Mouse (Mus musculus) sigmoid colon, adult 10 weeks (tissue): Measurements from ENCODE around the gene Mfsd4b3. TPM values are rescaled to one million over a fixed set of nuclear protein-coding genes. Genes with fewer than 3 reads are reported as not detected.

ENCODE experiments used
- polyA plus RNA-seq: library from polyadenylated mRNA; stranded (reverse); fragments of 350-450 nt; fragmentation: Illumina TruSeq; extraction: RNeasy Lipid Tissue Mini Kit (QIAGEN cat#74804); gene quantifications from one replicate; pipeline ENCODE4 v1.2.3, GENCODE M21; 2014; ENCODE audit warnings: low read depth, low replicate concordance

Mfsd4b3 gene
- polyA plus RNA-seq: 3.8 TPM

GRCm38 (mm10) chr10:39959761-39960440 lies at the start of gene Mfsd4b3:
Gene Mfsd4b3 (minus strand): TSS chr10:39960153.

DNA sequence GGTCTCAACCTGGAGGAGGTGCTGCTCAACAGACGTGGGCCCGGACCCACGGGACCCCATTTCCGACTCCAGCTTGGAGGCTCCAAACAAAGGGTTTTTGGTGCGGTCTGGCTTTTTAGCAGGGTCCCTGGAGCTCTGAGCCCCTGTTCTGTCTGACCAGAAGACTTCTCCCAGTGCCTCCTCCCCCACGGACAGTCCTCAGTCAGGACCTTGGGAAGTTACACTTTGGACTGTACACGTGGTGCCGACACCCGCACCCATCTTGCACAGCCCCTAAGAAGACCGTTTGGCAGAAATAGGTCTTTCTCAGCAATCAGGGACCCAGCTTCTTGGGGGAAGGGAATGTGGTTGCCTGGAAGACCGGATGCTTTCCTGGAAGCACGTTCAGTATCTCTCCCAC lies 26.5 kb upstream of the Mfsd4b3 start, which contains the start of gene Mfsd4b5:
TSS of gene Mfsd4b5 (minus strand) at position 181 of the 400 bp plus-strand sequence.

DNA sequence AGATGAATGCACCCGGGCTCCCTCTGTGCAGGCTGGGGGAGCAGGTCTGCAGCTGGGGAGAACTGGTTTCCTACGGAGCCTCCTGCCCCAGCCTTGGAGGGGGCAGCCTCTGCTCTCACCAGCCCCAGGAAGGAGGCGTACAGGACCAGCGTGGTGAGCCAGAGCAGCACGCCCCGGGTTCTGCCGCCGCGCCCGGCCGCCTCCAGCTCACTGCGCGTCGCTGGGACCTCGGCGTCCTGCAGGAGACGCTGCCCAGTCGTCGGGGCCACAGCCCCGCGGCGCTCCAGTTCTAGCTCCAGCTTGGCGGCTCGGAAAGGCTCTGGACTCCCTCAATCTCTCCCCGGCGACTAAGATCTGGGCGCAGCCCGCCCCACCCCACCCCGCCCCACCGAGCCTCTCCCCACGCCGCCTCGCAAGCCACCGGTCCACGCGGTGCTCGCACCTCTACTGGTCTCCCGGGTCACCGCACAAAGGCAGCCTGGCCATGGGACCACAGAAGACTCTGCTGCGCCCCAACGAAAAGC lies 33.3 kb downstream of the Mfsd4b3 start, which contains the start of gene Mfsd4b2:
TSS of gene Mfsd4b2 (minus strand) at position 308 of the 524 bp plus-strand sequence.

DNA sequence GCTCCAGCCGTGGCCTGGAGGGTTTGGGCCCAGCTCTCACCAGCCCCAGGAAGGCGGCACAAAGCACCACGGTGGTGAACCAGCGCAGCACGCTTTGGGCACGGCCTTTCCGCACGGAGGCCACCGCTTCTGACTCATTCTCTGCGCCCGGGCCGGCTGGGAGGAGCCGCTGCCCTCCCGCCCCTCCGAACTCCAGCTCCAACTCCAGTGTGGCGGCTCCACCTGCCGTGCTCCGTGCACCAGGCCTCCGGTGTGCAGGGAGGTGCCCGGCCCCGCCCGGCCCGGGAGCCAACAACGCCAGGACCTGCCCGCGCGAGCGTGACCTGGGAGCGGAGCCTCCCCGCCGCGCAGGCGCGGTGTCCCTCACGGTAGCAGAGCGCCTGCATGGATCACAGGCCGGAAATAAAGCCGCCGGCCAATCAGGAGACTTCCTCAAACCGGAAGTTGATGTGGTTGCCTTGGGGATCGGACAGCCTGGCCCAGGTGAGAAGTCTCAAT lies 61.0 kb downstream of the Mfsd4b3 start, which contains the start of gene Mfsd4b4:
TSS of gene Mfsd4b4 (minus strand) at position 365 of the 498 bp plus-strand sequence.

Other genes starting within 250 kb of the Mfsd4b3 start
- 68.6 TPM for gene Rev3l, start 228.0 kb downstream of the Mfsd4b3 start, polyA plus RNA-seq
- 3.2 TPM for gene Mfsd4b4, start 60.9 kb downstream of the Mfsd4b3 start, polyA plus RNA-seq
- 0.25 TPM for gene Mfsd4b2, start 33.2 kb downstream of the Mfsd4b3 start, polyA plus RNA-seq
- gene Mfsd4b5, start 26.5 kb upstream of the Mfsd4b3 start, polyA plus RNA-seq: 0.82 TPM
- gene Mfsd4b1, start 65.1 kb upstream of the Mfsd4b3 start, polyA plus RNA-seq: not detected
- gene Slc16a10, start 182.1 kb upstream of the Mfsd4b3 start, polyA plus RNA-seq: 8.7 TPM